Mouse (Mus musculus): ENCODE measurements around the gene Tnr.

GRCm38 (mm10) chr1:159769948-159770347, 246.4 kb downstream of the Tnr start:
- no peak for TF ChIP-seq CTCF (conservative IDR thresholded peaks at IDR 0.05; ENCODE audit: insufficient read depth, insufficient read length, low read depth, low read length)
- no peak for TF ChIP-seq POLR2A (IDR thresholded peaks at IDR 0.05; ENCODE audit: low read depth, low read length)
